Mouse (Mus musculus): ENCODE results near the gene Zfp276.

Gene Zfp276

DNA sequence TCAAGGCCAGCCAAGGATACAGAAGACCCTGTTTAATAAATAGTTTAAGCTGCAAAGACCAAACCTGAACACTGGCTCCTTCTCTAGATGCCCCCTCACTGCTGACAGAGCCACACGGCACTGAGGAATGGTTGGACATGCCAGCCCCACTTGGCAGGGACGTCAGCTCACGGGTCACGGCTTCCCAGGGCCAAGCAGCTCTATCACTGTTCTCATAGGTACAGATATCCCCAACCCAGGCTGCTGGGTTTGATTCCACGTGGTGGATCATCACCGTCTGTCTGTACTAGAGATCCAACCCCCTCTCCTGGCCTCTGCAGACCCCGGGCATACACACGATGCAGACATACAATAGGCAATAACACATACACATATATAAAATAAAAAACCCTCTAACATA is 36.7 kb downstream of the Zfp276 start:
- no peak for DNase-seq (ENCODE audit: low read depth, low spot score)

DNA sequence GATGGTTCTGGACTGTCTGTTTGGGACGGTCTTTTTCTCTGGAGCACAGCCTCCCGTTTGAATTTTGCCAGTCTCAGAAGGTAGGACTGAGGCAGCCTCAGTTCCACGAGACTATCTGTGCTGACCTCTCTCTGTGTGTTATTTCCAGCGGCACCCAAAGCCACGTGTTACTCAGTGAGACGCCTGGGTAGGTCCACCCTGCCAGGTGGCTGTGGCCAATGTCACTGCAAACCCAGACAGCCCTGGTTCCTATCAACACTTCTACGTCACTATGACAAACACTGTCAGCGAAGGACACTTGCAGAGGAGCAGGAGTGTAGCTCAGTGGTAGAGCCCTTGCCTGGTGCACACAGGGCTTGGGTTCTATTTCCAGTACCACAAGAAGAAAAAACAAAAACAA is 37.7 kb downstream of the Zfp276 start:
- no peak for DNase-seq (ENCODE audit: low read depth, low spot score)

DNA sequence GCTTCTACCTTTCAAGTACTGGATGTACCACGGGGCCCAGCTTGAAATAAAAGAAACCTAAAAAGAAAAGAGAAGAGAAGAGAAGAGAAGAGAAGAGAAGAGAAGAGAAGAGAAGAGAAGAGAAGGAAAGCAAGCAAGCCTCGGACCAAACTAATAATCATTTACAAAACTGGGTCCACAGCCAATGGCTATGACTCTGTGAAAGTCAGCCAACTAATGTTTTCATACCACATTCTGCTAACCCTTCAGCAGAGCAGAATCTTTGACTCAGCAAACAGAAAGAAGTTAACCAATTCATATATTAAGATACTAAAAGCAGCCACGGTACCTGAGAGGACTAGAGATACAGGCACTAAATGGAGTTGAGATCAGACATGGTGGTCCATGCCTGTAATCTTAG is 38.3 kb downstream of the Zfp276 start:
- no peak for DNase-seq (ENCODE audit: low read depth, low spot score)

DNA sequence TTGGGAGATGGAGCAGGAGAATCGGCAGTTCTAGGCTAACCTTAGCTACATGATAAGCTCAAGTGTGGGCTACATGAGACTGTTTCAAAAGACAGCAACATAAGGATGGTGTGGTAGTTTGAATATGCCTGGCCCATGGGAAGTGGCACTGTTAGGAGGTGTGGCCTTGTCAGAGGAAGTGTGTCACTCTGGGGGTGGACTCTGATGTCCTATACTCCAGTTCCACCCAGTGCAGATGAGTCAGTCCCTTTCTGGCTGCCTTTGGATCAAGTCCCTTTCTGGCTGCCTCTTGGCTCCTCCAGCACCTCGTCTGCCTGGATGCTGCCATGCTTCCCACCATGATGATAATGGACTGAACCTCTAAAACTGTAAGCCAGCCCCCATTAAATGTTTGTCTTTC is 38.8 kb downstream of the Zfp276 start:
- DNase-seq (ENCODE audit: low read depth, low spot score) = peak; percentile 73

DNA sequence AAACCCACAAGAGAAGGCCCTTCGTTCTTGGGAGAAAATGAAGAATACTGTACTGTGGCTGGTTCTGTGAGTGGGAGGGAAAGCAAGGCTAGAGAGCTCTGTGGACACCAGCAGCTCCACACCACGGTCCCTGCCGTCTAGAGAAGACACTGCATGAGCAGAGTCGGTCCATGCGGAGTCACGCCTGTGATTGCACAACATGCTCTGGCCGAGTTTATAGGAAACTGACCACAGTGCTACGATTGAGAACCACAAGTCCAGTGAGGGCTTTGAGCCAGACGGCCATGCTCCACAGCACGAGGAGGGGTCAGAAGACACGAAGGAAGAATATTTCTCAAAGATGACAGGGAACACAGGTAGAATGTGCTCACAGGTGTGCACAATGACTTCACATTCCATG is 44.3 kb downstream of the Zfp276 start:
- DNase-seq (ENCODE audit: low read depth, low spot score) = no peak

DNA sequence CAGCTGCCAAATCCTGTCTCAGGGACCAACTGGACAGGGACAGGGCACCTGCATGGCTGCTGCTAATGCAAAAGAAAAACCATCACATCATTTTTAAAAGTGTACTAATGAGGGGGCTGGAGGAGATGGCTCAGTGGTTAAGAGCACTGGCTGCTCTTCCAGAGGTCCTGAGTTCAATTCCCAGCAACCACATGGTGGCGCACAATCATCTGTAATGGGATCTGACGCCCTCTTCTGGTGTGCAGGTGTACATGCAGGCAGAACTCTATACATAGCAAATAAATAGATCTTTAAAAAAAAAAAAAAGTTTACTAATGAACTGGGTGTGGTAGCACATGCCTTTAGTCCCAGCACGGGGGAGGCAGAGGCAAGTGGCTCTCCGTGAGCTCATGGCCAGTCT is 54.7 kb downstream of the Zfp276 start:
- no peak for DNase-seq (ENCODE audit: low read depth, low spot score)

DNA sequence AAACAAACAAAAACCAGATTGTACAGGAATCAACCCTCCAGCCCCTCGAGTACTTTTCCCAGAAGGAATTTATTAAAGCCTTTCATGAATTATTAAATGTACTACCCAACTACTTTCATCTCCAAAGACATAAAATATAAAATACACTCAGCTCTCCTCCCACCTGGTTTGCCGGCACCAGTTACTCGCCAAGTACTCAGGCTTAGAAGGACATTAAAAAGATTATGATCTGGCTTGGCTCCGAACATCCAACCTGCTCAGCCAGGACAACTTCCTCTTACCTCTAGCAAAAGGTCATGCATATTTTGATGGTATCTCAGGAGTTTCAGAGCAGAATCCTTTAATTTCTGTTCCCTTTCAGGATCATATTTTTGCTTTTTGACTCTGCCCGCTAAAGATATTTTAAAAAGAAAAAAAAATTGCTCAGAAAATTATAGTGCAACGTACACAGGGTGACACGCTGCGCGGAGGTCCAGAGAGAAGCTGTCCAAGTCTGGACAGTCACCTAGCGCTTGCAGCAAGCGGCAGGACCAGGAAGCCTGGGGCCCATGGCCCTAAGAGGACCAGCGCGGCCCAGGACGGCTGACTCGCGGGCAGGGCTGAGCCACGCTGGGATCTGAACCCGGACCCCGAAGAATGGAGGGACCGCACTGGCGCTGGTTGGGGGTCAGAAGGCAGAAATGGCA is 63.9 kb downstream of the Zfp276 start:
- no peak for DNase-seq (ENCODE audit: low read depth, low spot score)

DNA sequence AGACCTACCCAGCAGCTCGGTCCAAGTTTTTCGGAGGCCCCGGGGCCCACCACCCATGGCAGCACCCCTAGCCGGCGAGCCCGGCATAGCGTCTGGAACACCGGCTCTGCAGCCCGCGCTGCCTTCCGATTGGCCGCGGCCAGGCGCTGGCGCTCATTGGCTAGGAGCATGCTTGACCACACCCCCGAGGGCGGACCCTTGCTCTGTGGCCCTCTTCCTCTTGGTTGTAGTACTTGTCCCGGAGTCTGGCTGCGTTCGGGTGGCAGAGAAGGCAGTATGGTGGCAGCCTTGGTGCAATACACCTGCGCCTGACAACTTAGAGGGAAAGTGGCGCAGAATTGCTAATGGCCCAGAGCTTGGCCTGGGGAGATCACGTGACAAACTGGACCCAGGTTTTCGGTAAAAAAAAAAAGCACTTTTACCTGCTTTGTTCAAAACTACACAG is 64.5 kb downstream of the Zfp276 start, which contains the start of gene Fanca:
TSS of gene Fanca (minus strand) at position 110 of the 445 bp plus-strand sequence.
- DNase-seq (ENCODE audit: low read depth, low spot score) = peak; percentile 94

Data from 3T3-L1 (cell line).